Mouse (Mus musculus) MEL (cell line): ENCODE data around the gene Mrpl39. TPM values are rescaled to one million over a fixed set of nuclear protein-coding genes. Genes with fewer than 3 reads are reported as not detected.

Experiments used
- DNase-seq: peaks from one replicate; pipeline ENCODE4 v3.0.0; 2011; ENCODE audit warnings: low read depth, low spot score
- H3K27ac ChIP-seq: 2 replicates; pipeline ENCODE4 v1.5.1; 2012; ENCODE audit warnings: low read depth, mild to moderate bottlenecking, control low read depth, low read length, moderate library complexity; ENCODE audit not compliant: control insufficient read depth
- H3K27me3 ChIP-seq, 2 experiments: fragments of 150-350 bp in 1 of 2; sonication (generic) in 1 of 2; 2 replicates each; pipeline ENCODE4 v1.6.1; 2012; ENCODE audit warnings: low read length in 2 of 2, mild to moderate bottlenecking in 2 of 2, improper control_type of control experiment in 1 of 2, moderate library complexity in 1 of 2; ENCODE audit not compliant: insufficient read depth in 2 of 2, control insufficient read depth in 1 of 2
- H3K36me3 ChIP-seq, 2 experiments: 2 replicates each; pipeline ENCODE4 v1.6.1; 2012 to 2014; ENCODE audit warnings: low read length in 2 of 2, improper control_type of control experiment in 1 of 2, inconsistent platforms in 1 of 2, mild to moderate bottlenecking in 1 of 2; ENCODE audit not compliant: insufficient read depth in 2 of 2, control insufficient read depth in 1 of 2
- H3K4me1 ChIP-seq, 2 experiments: fragments of 150-350 bp in 1 of 2; sonication (generic) in 1 of 2; 2 replicates each; pipeline ENCODE4 v1.6.1; 2012; ENCODE audit warnings: low read length in 2 of 2, improper control_type of control experiment in 1 of 2, mild to moderate bottlenecking in 1 of 2; ENCODE audit not compliant: insufficient read depth in 2 of 2, control insufficient read depth in 1 of 2
- H3K4me3 ChIP-seq, 2 experiments: fragments of 150-350 bp in 1 of 2; sonication (generic) in 1 of 2; 2 replicates each; pipeline ENCODE4 v1.5.1; 2012; ENCODE audit warnings: low read depth in 2 of 2, low read length in 2 of 2, mild to moderate bottlenecking in 2 of 2, moderate library complexity in 2 of 2, control low read depth in 1 of 2, improper control_type of control experiment in 1 of 2; ENCODE audit not compliant: control insufficient read depth in 1 of 2, insufficient read depth in 1 of 2
- H3K79me2 ChIP-seq: 2 replicates; pipeline ENCODE4 v1.6.1; 2012; ENCODE audit warnings: mild to moderate bottlenecking, low read length, moderate library complexity; ENCODE audit not compliant: control insufficient read depth, poor library complexity, insufficient read depth
- H3K9ac ChIP-seq: 2 replicates; pipeline ENCODE4 v1.6.1; 2012; ENCODE audit warnings: low read depth, mild to moderate bottlenecking, control low read depth, low read length, moderate library complexity; ENCODE audit not compliant: control insufficient read depth, poor library complexity, severe bottlenecking
- H3K9me3 ChIP-seq: fragments of 150-350 bp; sonication (generic); replicated peaks from 2 replicates; pipeline ENCODE4 v1.6.1; 2012; ENCODE audit warnings: mild to moderate bottlenecking, low read length, improper control_type of control experiment, moderate library complexity; ENCODE audit not compliant: insufficient read depth
- CTCF ChIP-seq, 3 experiments: IDR thresholded peaks in 2 of 3; conservative IDR thresholded peaks in 1 of 3; 2 replicates each; pipeline ENCODE4 v1.5.1; 2011 to 2012; ENCODE audit warnings: low read length in 3 of 3, low read depth in 2 of 3, mild to moderate bottlenecking in 2 of 3, improper control_type of control experiment in 1 of 3, inconsistent platforms in 1 of 3, mixed read lengths in 1 of 3, moderate library complexity in 1 of 3; ENCODE audit not compliant: control insufficient read depth in 1 of 3, insufficient read depth in 1 of 3, poor library complexity in 1 of 3, severe bottlenecking in 1 of 3
- ETS1 ChIP-seq: IDR thresholded peaks from 2 replicates; pipeline ENCODE4 v1.6.1; 2012; ENCODE audit warnings: low read depth, mild to moderate bottlenecking, inconsistent platforms, low read length, improper control_type of control experiment, moderate library complexity
- GABPA ChIP-seq: IDR thresholded peaks from 2 replicates; pipeline ENCODE4 v1.6.1; 2012; ENCODE audit warnings: low read depth, mild to moderate bottlenecking, inconsistent platforms, low read length, improper control_type of control experiment, moderate library complexity
- GATA1 ChIP-seq: IDR thresholded peaks from 2 replicates; pipeline ENCODE4 v1.6.1; 2011; ENCODE audit warnings: low read depth, low read length, improper control_type of control experiment
- JUND ChIP-seq: IDR thresholded peaks from 2 replicates; pipeline ENCODE4 v1.6.1; 2011; ENCODE audit warnings: low read depth, mild to moderate bottlenecking, improper control_type of control experiment, low read length
- MAFK ChIP-seq: IDR thresholded peaks from 2 replicates; pipeline ENCODE4 v1.6.1; 2011; ENCODE audit warnings: low read depth, mild to moderate bottlenecking, low read length, improper control_type of control experiment, borderline replicate concordance
- MAX ChIP-seq: IDR thresholded peaks from 2 replicates; pipeline ENCODE4 v1.6.1; 2011; ENCODE audit warnings: low read length, improper control_type of control experiment
- MYB ChIP-seq: IDR thresholded peaks from 2 replicates; pipeline ENCODE4 v1.6.1; 2011; ENCODE audit warnings: mild to moderate bottlenecking, low read depth, low read length, improper control_type of control experiment
- POLR2A ChIP-seq, 2 experiments: IDR thresholded peaks; 2 replicates each; pipeline ENCODE4 v1.6.1; 2011 to 2012; ENCODE audit warnings: low read length in 2 of 2, mild to moderate bottlenecking in 2 of 2, control low read depth in 1 of 2, improper control_type of control experiment in 1 of 2, low read depth in 1 of 2, moderate library complexity in 1 of 2; ENCODE audit not compliant: control insufficient read depth in 1 of 2, insufficient read depth in 1 of 2, poor library complexity in 1 of 2
- POLR2AphosphoS5 ChIP-seq: IDR thresholded peaks from 2 replicates; pipeline ENCODE4 v1.6.1; 2012; ENCODE audit warnings: low read depth, borderline replicate concordance, mild to moderate bottlenecking, inconsistent platforms, low read length, moderate library complexity, mixed read lengths
- RCOR1 ChIP-seq: IDR thresholded peaks from 2 replicates; pipeline ENCODE4 v1.6.1; 2012; ENCODE audit warnings: low read depth, mild to moderate bottlenecking, inconsistent platforms, low read length, improper control_type of control experiment
- TAL1 ChIP-seq: IDR thresholded peaks from 2 replicates; pipeline ENCODE4 v1.6.1; 2012; ENCODE audit warnings: mild to moderate bottlenecking, inconsistent platforms, low read length, moderate library complexity, mixed read lengths
- TBP ChIP-seq: IDR thresholded peaks from 2 replicates; pipeline ENCODE4 v1.8.0; 2011; ENCODE audit warnings: low read depth, low read length, improper control_type of control experiment
- TCF12 ChIP-seq: IDR thresholded peaks from 2 replicates; pipeline ENCODE4 v1.6.1; 2014; ENCODE audit warnings: low read depth, mild to moderate bottlenecking, inconsistent platforms, low read length, improper control_type of control experiment, moderate library complexity
- UBTF ChIP-seq: IDR thresholded peaks from 2 replicates; pipeline ENCODE4 v1.6.1; 2012; ENCODE audit warnings: low read depth, mild to moderate bottlenecking, inconsistent platforms, low read length, improper control_type of control experiment, moderate library complexity, borderline replicate concordance; ENCODE audit not compliant: insufficient read depth
- ZC3H11A ChIP-seq: IDR thresholded peaks from 2 replicates; pipeline ENCODE4 v1.6.1; 2012; ENCODE audit warnings: low read depth, mild to moderate bottlenecking, inconsistent platforms, low read length, improper control_type of control experiment
- ZMIZ1 ChIP-seq: IDR thresholded peaks from 2 replicates; pipeline ENCODE4 v1.6.1; 2012; ENCODE audit warnings: low read depth, mild to moderate bottlenecking, inconsistent platforms, low read length, improper control_type of control experiment, moderate library complexity
- polyA plus RNA-seq, 2 experiments: library from polyadenylated mRNA; stranded (reverse) in 1 of 2; unstranded in 1 of 2; fragments of >175 nt in 1 of 2; fragments of >200 nt in 1 of 2; gene quantifications; 2 replicates each; pipeline versions ENCODE4 v1.2.1 to v1.2.4; 2012; ENCODE audit warnings: low replicate concordance in 2 of 2, low read depth in 1 of 2; ENCODE audit not compliant: insufficient read length in 2 of 2, insufficient read depth in 1 of 2, missing spikeins in 1 of 2
- total RNA-seq: library from RNA; depleted of rRNA; stranded (reverse); fragments of 300-350 nt; gene quantifications from 2 replicates; pipeline ENCODE4 v1.2.3, GENCODE M21; 2012

Gene Mrpl39
- total and polyA plus RNA-seq, 3 experiments, result 48.3 to 50.9 TPM; not detected in 1

DNA sequence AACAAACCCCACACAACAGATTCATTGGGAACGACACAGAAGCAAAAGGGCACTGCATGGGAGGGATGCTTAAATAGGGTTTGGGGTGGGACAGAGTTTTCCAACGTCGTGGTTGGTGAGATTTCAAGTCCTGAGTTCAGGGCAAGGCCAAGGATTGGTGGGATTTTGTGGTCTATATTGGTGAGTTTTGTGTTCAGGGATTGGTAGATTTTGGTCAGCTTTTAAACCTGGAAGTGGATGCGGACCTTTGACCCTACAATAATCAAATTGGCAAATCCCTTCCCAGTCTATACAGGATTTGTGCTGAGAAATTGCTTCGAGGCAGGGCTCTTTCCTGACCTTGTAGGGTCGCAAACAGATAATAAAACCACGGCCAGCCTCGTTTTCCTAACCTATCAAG is 32.4 kb upstream of the Mrpl39 start:
- Histone ChIP-seq H3K9ac (no peak overlapping the region), H3K9me3 (no peaks in the 10 kb centered on the region), H3K79me2 (no peaks in the 10 kb centered on the region), H3K27me3 (no peaks in the 10 kb centered on the region; a peak in 1 of 4 replicates)
- no peak for DNase-seq
- TF ChIP-seq ETS1 (no peak), ZC3H11A (no peak), POLR2AphosphoS5 (no peak), ZMIZ1 (no peak), GABPA (no peak), CTCF (IDR thresholded peaks at IDR 0.05 in 2 of 3, conservative IDR thresholded peaks at IDR 0.05 in 1 of 3; ENCODE audit: control insufficient read depth in 1 of 3, insufficient read depth in 1 of 3, low read depth in 2 of 3, low read length in 3 of 3, poor library complexity in 1 of 3, severe bottlenecking in 1 of 3) (no peak), MAFK (no peak), TBP (no peak), GATA1 (no peak), MAX (no peak), JUND (no peak), MYB (no peak), RCOR1 (no peak), TCF12 (no peak)
- TF ChIP-seq, all 39 proteins: peak for 0
- Histone ChIP-seq H3K4me3 (no peak overlapping the region), H3K4me1 (no peaks in the 10 kb centered on the region), H3K27ac (no peak overlapping the region), H3K36me3 (no peaks in the 10 kb centered on the region)

DNA sequence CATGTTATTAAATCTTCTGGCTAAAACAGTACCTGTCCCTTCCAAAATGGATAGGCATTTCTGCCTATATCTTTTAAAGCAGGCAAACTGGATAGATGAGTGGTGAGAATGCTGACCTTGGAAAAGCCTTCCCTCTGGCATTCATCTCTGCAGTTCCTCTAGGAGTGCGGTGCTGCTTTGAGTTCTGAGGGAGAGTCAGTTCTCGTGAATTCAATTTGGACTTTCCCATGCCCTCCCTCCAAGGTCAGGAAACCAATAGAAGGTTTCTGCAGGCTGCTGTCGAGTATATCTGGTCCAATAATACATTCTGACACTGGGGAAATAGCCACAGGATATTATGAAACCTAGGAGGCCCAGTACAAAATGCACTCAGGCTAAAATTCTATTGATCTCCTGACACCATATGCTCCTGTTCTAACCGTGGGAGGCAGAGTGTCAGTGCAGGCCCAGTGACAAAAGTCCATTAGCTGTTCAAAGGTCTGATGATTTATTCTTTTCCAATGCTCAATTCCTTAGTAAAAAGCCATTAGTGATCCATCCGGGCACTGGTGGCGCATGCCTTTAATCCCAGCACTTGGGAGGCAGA is 10.3 kb upstream of the Mrpl39 start:
- Histone ChIP-seq H3K4me3 (no peak overlapping the region), H3K36me3 (no peaks in the 10 kb centered on the region), H3K27me3 (no peaks in the 10 kb centered on the region; a peak in 2 of 4 replicates), H3K9me3 (no peaks in the 10 kb centered on the region), H3K27ac (no peak overlapping the region), H3K4me1 (no peaks in the 10 kb centered on the region), H3K79me2 (no peaks in the 10 kb centered on the region), H3K9ac (no peak overlapping the region)
- TF ChIP-seq ETS1 (no peak), TBP (no peak), POLR2A (IDR thresholded peaks at IDR 0.05; ENCODE audit: control insufficient read depth in 1 of 2, insufficient read depth in 1 of 2, low read depth in 1 of 2, low read length in 2 of 2, poor library complexity in 1 of 2) (no peak), TAL1 (no peak), UBTF (no peak)
- DNase-seq, result no peak
